Mouse (Mus musculus) cortical plate, adult 2 months (tissue): ENCODE data around the gene Adam15. TPM values are rescaled to one million over a fixed set of nuclear protein-coding genes. Genes with fewer than 3 reads are reported as not detected.
A peak's percentile ranks its signal among the peaks of the same experiment; 100 is the strongest.

Experiments used
- H3K27ac ChIP-seq: fragments of 200-500 bp; 2 replicates; pipeline ENCODE4 v1.5.1; 2012; ENCODE audit warnings: low read length, control low read depth, inconsistent platforms; ENCODE audit not compliant: insufficient read depth
- H3K4me1 ChIP-seq: fragments of 200-500 bp; 2 replicates; pipeline ENCODE4 v1.6.1; 2011; ENCODE audit warnings: low read length; ENCODE audit not compliant: control insufficient read depth, insufficient read depth
- H3K4me3 ChIP-seq: fragments of 200-500 bp; 2 replicates; pipeline ENCODE4 v1.5.1; 2011; ENCODE audit warnings: mild to moderate bottlenecking, low read length, control low read depth; ENCODE audit not compliant: insufficient read depth
- CTCF ChIP-seq: fragments of 200-500 bp; IDR thresholded peaks from 2 replicates; pipeline ENCODE4 v1.5.1; 2011; ENCODE audit warnings: mild to moderate bottlenecking, control low read depth, low read length; ENCODE audit not compliant: insufficient read depth; ENCODE audit errors: extremely low read depth
- POLR2A ChIP-seq: fragments of 200-500 bp; IDR thresholded peaks from 2 replicates; pipeline ENCODE4 v1.6.1; 2011; ENCODE audit warnings: mild to moderate bottlenecking, low read length, control low read depth; ENCODE audit not compliant: insufficient read depth; ENCODE audit errors: extremely low read depth
- polyA plus RNA-seq: library from polyadenylated mRNA; depleted of rRNA; stranded (reverse); fragments of >200 nt; gene quantifications from 2 replicates; pipeline ENCODE4 v1.2.3, GENCODE M21; 2012; rRNA removed

Adam15 gene
- polyA plus RNA-seq, result 170 and 178 TPM in 2 replicates

- peak within 1 kb of the TSS; percentile 54 for H3K27ac ChIP-seq
- H3K4me3 ChIP-seq, result peak within 1 kb of the TSS; percentile 93
- TF ChIP-seq CTCF (no peak), POLR2A (peak; percentile 91)
- H3K4me1 ChIP-seq, result no peaks in the 10 kb centered on the region
Measured at GRCm38 (mm10) chr3:89349869-89350501, at the start of gene Adam15. TSS of gene Adam15 (minus strand) at chr3:89349996.

- H3K4me1 ChIP-seq, result 0 out of 2 replicates have a peak, but pooled peaks cover 2% of the 10 kb centered on the region
- TF ChIP-seq POLR2A, result no peak
- no peak for TF ChIP-seq CTCF
- peak overlapping the region; percentile 6; the same call in 1 of the 2 replicates for H3K4me3 ChIP-seq
- no peak overlapping the region for H3K27ac ChIP-seq
Measured at GRCm38 (mm10) chr3:89396654-89397005, 46.8 kb upstream of the Adam15 start.

- Histone ChIP-seq H3K4me1 (peaks cover 5% of the 10 kb centered on the region), H3K4me3 (peak overlapping the region; percentile 56), H3K27ac (no peak overlapping the region)
- TF ChIP-seq POLR2A, result no peak
- peak; percentile 78 for TF ChIP-seq CTCF
Measured at GRCm38 (mm10) chr3:89395806-89396653, 46.2 kb upstream of the Adam15 start.

GRCm38 (mm10) chr3:89395419-89395805, 45.6 kb upstream of the Adam15 start:
- Histone ChIP-seq H3K4me1 (peaks cover 5% of the 10 kb centered on the region), H3K4me3 (peak overlapping the region; percentile 56; the same call in 1 of the 2 replicates), H3K27ac (peak overlapping the region; percentile 47; the same call in 1 of the 2 replicates)
- TF ChIP-seq POLR2A, result no peak
- no peak for TF ChIP-seq CTCF

- TF ChIP-seq POLR2A (0 out of 2 replicates have a peak, but pooled peaks have one; percentile 26), CTCF (no peak)
- H3K4me3 ChIP-seq, result peak overlapping the region; percentile 56
- peaks cover 5% of the 10 kb centered on the region for H3K4me1 ChIP-seq
- peak overlapping the region; percentile 47; the same call in 1 of the 2 replicates for H3K27ac ChIP-seq
Measured at GRCm38 (mm10) chr3:89394894-89395256, 45.1 kb upstream of the Adam15 start.

GRCm38 (mm10) chr3:89394006-89394893, 44.5 kb upstream of the Adam15 start, which contains the start of gene Zbtb7b:
TSS of gene Zbtb7b (minus strand) at chr3:89394776.
- Histone ChIP-seq H3K4me3 (peak within 1 kb of the TSS; percentile 56), H3K4me1 (peaks cover 5% of the 10 kb centered on the region), H3K27ac (peak within 1 kb of the TSS; percentile 85)
- TF ChIP-seq CTCF, result no peak
- no peak for TF ChIP-seq POLR2A

GRCm38 (mm10) chr3:89393605-89394004, 43.8 kb upstream of the Adam15 start:
- TF ChIP-seq CTCF (no peak), POLR2A (peak; percentile 55)
- Histone ChIP-seq H3K4me1 (peaks cover 5% of the 10 kb centered on the region), H3K4me3 (peak overlapping the region; percentile 56), H3K27ac (peak overlapping the region; percentile 85)

GRCm38 (mm10) chr3:89392871-89393311, 43.1 kb upstream of the Adam15 start:
- H3K27ac ChIP-seq, result 0 out of 2 replicates have a peak overlapping the region, but pooled peaks have one; percentile 51
- peak overlapping the region; percentile 56 for H3K4me3 ChIP-seq
- TF ChIP-seq CTCF (no peak), POLR2A (no peak)
- H3K4me1 ChIP-seq, result peaks cover 5% of the 10 kb centered on the region
